Mouse (Mus musculus): ENCODE data around the gene Vmn2r46. TPM values are rescaled to one million over a fixed set of nuclear protein-coding genes. Genes with fewer than 3 reads are reported as not detected.

Vmn2r46 gene
- total RNA-seq (2023) = not detected

DNA sequence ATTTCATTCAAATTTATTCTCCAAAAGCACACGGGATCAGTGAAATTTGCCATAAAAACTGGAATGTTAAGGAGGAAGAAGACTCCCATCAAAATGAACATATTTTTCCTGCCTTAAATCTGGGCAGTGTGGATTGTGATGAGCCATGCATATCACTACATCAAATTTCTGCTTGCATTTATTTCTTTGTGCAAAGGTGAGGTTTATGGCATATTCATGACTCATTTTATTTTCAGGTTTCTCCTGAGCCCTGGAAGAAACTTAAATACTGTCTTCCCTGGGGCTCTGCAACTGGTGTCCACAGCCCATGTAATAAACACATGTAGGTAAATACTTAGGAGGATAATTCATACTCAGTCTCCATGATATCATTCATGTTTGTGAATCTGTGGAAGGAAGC is at the start of gene Vmn2r46:
Gene Vmn2r46 (minus strand): TSS at position 101 of the 400 bp plus-strand sequence.

Other genes with a start within 250 kb of the Vmn2r46 start
- not detected for gene Vmn2r47, start 70.8 kb upstream of the Vmn2r46 start, total RNA-seq (2023)
- not detected for gene Vmn2r48, start 183.0 kb upstream of the Vmn2r46 start, total RNA-seq (2023)
- not detected for gene Vmn2r49, start 221.7 kb upstream of the Vmn2r46 start, total RNA-seq (2023)

Data from CD4-positive naive resting alpha-beta T cell, adult 57 days (primary cell).